Comparison of ENCODE assay signal across 17 mouse cellular contexts in genomic region chr1:88219054-88219453, GRCm38 (mm10). TPM values are rescaled to one million over a fixed set of nuclear protein-coding genes. Genes with fewer than 3 reads are reported as not detected.
A peak's percentile ranks its signal among the peaks of the same experiment; 100 is the strongest.
DNase-seq lines count a peak whose midpoint lies in the region; ATAC-seq lines count a peak whose summit lies in the region.
"Had no signal": no experiment of that assay in that cellular context is flagged by ENCODE, and none has a peak within 500 bp of the region (broad histone marks: within the 10 kb centered on the region; RNA-seq: fewer than 3 reads in every experiment).

No protein-coding gene starts in this region.

- no peak overlapping the region for H3K4me3 ChIP-seq in forebrain, embryonic 10.5 days
- H3K4me3 ChIP-seq in forebrain, embryonic 15.5 days, result no peak overlapping the region
- H3K4me3 ChIP-seq in intestine, embryonic 14.5 days (ENCODE audit: low read depth, low read length), result no peak overlapping the region
- H3K4me3 ChIP-seq in intestine, embryonic 16.5 days (ENCODE audit: low read length), result no peak overlapping the region
- no peak overlapping the region for H3K4me3 ChIP-seq in embryonic facial prominence, embryonic 14.5 days (ENCODE audit: low read depth, low read length)
- H3K4me3 ChIP-seq: embryonic facial prominence, embryonic 15.5 days; liver, embryonic 15.5 days had no signal

- H3K27me3 ChIP-seq in forebrain, embryonic 10.5 days (ENCODE audit: poor library complexity, severe bottlenecking), result no peaks in the 10 kb centered on the region
- no peaks in the 10 kb centered on the region for H3K27me3 ChIP-seq in forebrain, embryonic 15.5 days
- H3K27me3 ChIP-seq in intestine, embryonic 14.5 days (replicated peaks; ENCODE audit: control insufficient read depth, insufficient read depth, low read length), result no peaks in the 10 kb centered on the region
- H3K27me3 ChIP-seq in intestine, embryonic 16.5 days (replicated peaks; ENCODE audit: control insufficient read depth, insufficient read depth, low read length), result no peaks in the 10 kb centered on the region
- no peaks in the 10 kb centered on the region for H3K27me3 ChIP-seq in embryonic facial prominence, embryonic 14.5 days (replicated peaks; ENCODE audit: control insufficient read depth, insufficient read depth, low read length)
- H3K27me3 ChIP-seq: embryonic facial prominence, embryonic 15.5 days; liver, embryonic 15.5 days had no signal

- no peaks in the 10 kb centered on the region for H3K4me1 ChIP-seq in forebrain, embryonic 10.5 days
- H3K4me1 ChIP-seq in forebrain, embryonic 15.5 days, result no peaks in the 10 kb centered on the region
- no peaks in the 10 kb centered on the region for H3K4me1 ChIP-seq in intestine, embryonic 14.5 days (replicated peaks; ENCODE audit: control insufficient read depth, insufficient read depth, low read length)
- no peaks in the 10 kb centered on the region for H3K4me1 ChIP-seq in intestine, embryonic 16.5 days (ENCODE audit: control insufficient read depth, insufficient read depth, low read length)
- no peaks in the 10 kb centered on the region for H3K4me1 ChIP-seq in embryonic facial prominence, embryonic 14.5 days (ENCODE audit: control insufficient read depth, insufficient read depth, low read length)
- H3K4me1 ChIP-seq: embryonic facial prominence, embryonic 15.5 days; liver, embryonic 15.5 days had no signal

- H3K9ac ChIP-seq in forebrain, embryonic 15.5 days (replicated peaks), result no peak overlapping the region
- no peak overlapping the region for H3K9ac ChIP-seq in intestine, embryonic 14.5 days (ENCODE audit: low read length)
- no peak overlapping the region for H3K9ac ChIP-seq in intestine, embryonic 16.5 days (ENCODE audit: low read depth, low read length)
- no peak overlapping the region for H3K9ac ChIP-seq in embryonic facial prominence, embryonic 14.5 days (ENCODE audit: low read depth, low read length)
- H3K9ac ChIP-seq: embryonic facial prominence, embryonic 15.5 days; liver, embryonic 15.5 days had no signal

- peak; percentile 22 for DNase-seq in forebrain, embryonic 10.5 days (ENCODE audit: extremely low spot score, low spot score)
- DNase-seq in intestine, embryonic 14.5 days (ENCODE audit: low spot score), result peak; percentile 58
- DNase-seq in 416B (ENCODE audit: low read depth), result peak; percentile 10
- peak; percentile 12 for DNase-seq in embryonic facial prominence, embryonic 14.5 days (ENCODE audit: low spot score)
- no peak for DNase-seq in c-Kit-positive CD71-positive TER-119-positive erythroid progenitor cells, embryonic 14.5 days (ENCODE audit: low spot score)
- DNase-seq: cerebellum, postnatal 14 days; right cerebral cortex, adult 18-20 months had no signal

- WGBS in forebrain, embryonic 10.5 days, result 16% methylated on average over 1 of the region's 1 CpGs
- 20% methylated on average over 1 of the region's 1 CpGs for WGBS in forebrain, embryonic 15.5 days
- WGBS in intestine, embryonic 14.5 days, result 22% methylated on average over 1 of the region's 1 CpGs
- 17% methylated on average over 1 of the region's 1 CpGs for WGBS in intestine, embryonic 16.5 days
- 23% methylated on average over 1 of the region's 1 CpGs for WGBS in embryonic facial prominence, embryonic 14.5 days

- peaks cover 22% of the 10 kb centered on the region for H3K9me3 ChIP-seq in forebrain, embryonic 10.5 days
- peaks cover 34% of the 10 kb centered on the region for H3K9me3 ChIP-seq in forebrain, embryonic 15.5 days
- peaks cover 30% of the 10 kb centered on the region for H3K9me3 ChIP-seq in intestine, embryonic 14.5 days (ENCODE audit: control insufficient read depth, low read length)
- H3K9me3 ChIP-seq in intestine, embryonic 16.5 days (ENCODE audit: control insufficient read depth, low read length), result peaks cover 29% of the 10 kb centered on the region
- peaks cover 26% of the 10 kb centered on the region for H3K9me3 ChIP-seq in embryonic facial prominence, embryonic 14.5 days (ENCODE audit: control insufficient read depth, low read length)

- H3K27ac ChIP-seq in forebrain, embryonic 10.5 days, result no peak overlapping the region
- no peak overlapping the region for H3K27ac ChIP-seq in forebrain, embryonic 15.5 days (replicated peaks)
- H3K27ac ChIP-seq in intestine, embryonic 14.5 days (ENCODE audit: low read depth), result no peak overlapping the region
- H3K27ac ChIP-seq in intestine, embryonic 16.5 days (ENCODE audit: low read length), result no peak overlapping the region
- H3K27ac ChIP-seq in embryonic facial prominence, embryonic 14.5 days (replicated peaks; ENCODE audit: low read depth, low read length), result no peak overlapping the region
- H3K27ac ChIP-seq: embryonic facial prominence, embryonic 15.5 days; kidney, postnatal 0 days; liver, embryonic 15.5 days had no signal

- no peak for ATAC-seq in forebrain, embryonic 15.5 days (replicated peaks)
- no peak for ATAC-seq in intestine, embryonic 14.5 days (replicated peaks; ENCODE audit: low FRiP score, low TSS enrichment, low read depth)
- ATAC-seq in intestine, embryonic 16.5 days, result no peak
- ATAC-seq in embryonic facial prominence, embryonic 14.5 days (ENCODE audit: low read depth), result no peak
- ATAC-seq in monocyte, adult 5-6 weeks (replicated peaks; ENCODE audit: insufficient number of reproducible peaks, low FRiP score, low TSS enrichment, poor library complexity, severe bottlenecking), result no peak

- H3K4me2 ChIP-seq in forebrain, embryonic 15.5 days (replicated peaks), result no peak overlapping the region
- H3K4me2 ChIP-seq in intestine, embryonic 14.5 days (ENCODE audit: low read length), result no peak overlapping the region
- H3K4me2 ChIP-seq in intestine, embryonic 16.5 days (ENCODE audit: low read depth, low read length), result no peak overlapping the region
- no peak overlapping the region for H3K4me2 ChIP-seq in embryonic facial prominence, embryonic 14.5 days (ENCODE audit: low read depth, low read length)
- H3K4me2 ChIP-seq: embryonic facial prominence, embryonic 15.5 days; liver, embryonic 15.5 days had no signal

- H3K36me3 ChIP-seq in forebrain, embryonic 10.5 days (replicated peaks), result no peaks in the 10 kb centered on the region
- no peaks in the 10 kb centered on the region for H3K36me3 ChIP-seq in forebrain, embryonic 15.5 days
- H3K36me3 ChIP-seq in intestine, embryonic 14.5 days (ENCODE audit: control insufficient read depth, insufficient read depth, low read length), result no peaks in the 10 kb centered on the region
- H3K36me3 ChIP-seq in intestine, embryonic 16.5 days (ENCODE audit: control insufficient read depth, insufficient read depth, low read length), result no peaks in the 10 kb centered on the region
- H3K36me3 ChIP-seq in embryonic facial prominence, embryonic 14.5 days (ENCODE audit: control insufficient read depth, insufficient read depth, low read length), result no peaks in the 10 kb centered on the region
- H3K36me3 ChIP-seq: embryonic facial prominence, embryonic 15.5 days; liver, embryonic 15.5 days had no signal

RNA-seq across cellular contexts. Expression of gene Ugt1a1, which starts 7.3 kb away (rescaled TPM):
- 0.07 TPM in 1 of 2 replicates, not detected in the other for polyA plus RNA-seq in forebrain, embryonic 10.5 days (2016; fragmentation: Nextera tagmentation; extraction: Ambion mirVana)
- not detected in 2 replicates for polyA plus RNA-seq in forebrain, embryonic 15.5 days (2015; fragmentation: Nextera tagmentation; extraction: Ambion mirVana)
- 1.9 and 3.3 TPM in 2 replicates for polyA plus RNA-seq in intestine, embryonic 14.5 days (2014; fragmentation: Nextera tagmentation; extraction: Ambion mirVana)
- 55.9 and 79.1 TPM in 2 replicates for polyA plus RNA-seq in intestine, embryonic 16.5 days (2015; fragmentation: Nextera tagmentation; extraction: Ambion mirVana)
- polyA plus RNA-seq in embryonic facial prominence, embryonic 14.5 days (2014; fragmentation: Nextera tagmentation; extraction: Ambion mirVana), result 0.93 and 1.6 TPM in 2 replicates
- 0.57 to 0.68 TPM (median 0.64 TPM) in 3 replicates for total RNA-seq in monocyte, adult 5-6 weeks (2017)
- total RNA-seq: heart, postnatal 14 days had no signal

RNA-seq across cellular contexts. Expression of gene Mroh2a, which starts 7.7 kb away (rescaled TPM):
- 1.3 and 1.4 TPM in 2 replicates for polyA plus RNA-seq in forebrain, embryonic 10.5 days (2016; fragmentation: Nextera tagmentation; extraction: Ambion mirVana)
- polyA plus RNA-seq in forebrain, embryonic 15.5 days (2015; fragmentation: Nextera tagmentation; extraction: Ambion mirVana), result 0.73 and 0.88 TPM in 2 replicates
- 1.1 and 2.8 TPM in 2 replicates for polyA plus RNA-seq in intestine, embryonic 14.5 days (2014; fragmentation: Nextera tagmentation; extraction: Ambion mirVana)
- polyA plus RNA-seq in intestine, embryonic 16.5 days (2015; fragmentation: Nextera tagmentation; extraction: Ambion mirVana), result 0.76 and 0.88 TPM in 2 replicates
- 1.7 and 2.2 TPM in 2 replicates for polyA plus RNA-seq in embryonic facial prominence, embryonic 14.5 days (2014; fragmentation: Nextera tagmentation; extraction: Ambion mirVana)
- 0.38 to 2.2 TPM (median 1.2 TPM) in 3 replicates for total RNA-seq in monocyte, adult 5-6 weeks (2017)

RNA-seq across cellular contexts. Expression of gene Dnajb3, which starts 13.5 kb away (rescaled TPM):
- 8.5 and 9.5 TPM in 2 replicates for polyA plus RNA-seq in forebrain, embryonic 10.5 days (2016; fragmentation: Nextera tagmentation; extraction: Ambion mirVana)
- polyA plus RNA-seq in forebrain, embryonic 15.5 days (2015; fragmentation: Nextera tagmentation; extraction: Ambion mirVana), result 13.7 TPM in 2 replicates
- polyA plus RNA-seq in intestine, embryonic 14.5 days (2014; fragmentation: Nextera tagmentation; extraction: Ambion mirVana), result 8.0 and 9.8 TPM in 2 replicates
- polyA plus RNA-seq in intestine, embryonic 16.5 days (2015; fragmentation: Nextera tagmentation; extraction: Ambion mirVana), result 5.7 and 8.0 TPM in 2 replicates
- 8.7 and 11.9 TPM in 2 replicates for polyA plus RNA-seq in embryonic facial prominence, embryonic 14.5 days (2014; fragmentation: Nextera tagmentation; extraction: Ambion mirVana)
- total RNA-seq in monocyte, adult 5-6 weeks (2017), result not detected in 3 replicates
- total RNA-seq: megakaryocyte, adult 5-6 weeks; neutrophil, adult 5-6 weeks had no signal

RNA-seq across cellular contexts. Expression of gene Ugt1a2, which starts 18.7 kb away (rescaled TPM):
- 0.07 TPM in 1 of 2 replicates, not detected in the other for polyA plus RNA-seq in forebrain, embryonic 10.5 days (2016; fragmentation: Nextera tagmentation; extraction: Ambion mirVana)
- polyA plus RNA-seq in forebrain, embryonic 15.5 days (2015; fragmentation: Nextera tagmentation; extraction: Ambion mirVana), result not detected in 2 replicates
- polyA plus RNA-seq in intestine, embryonic 14.5 days (2014; fragmentation: Nextera tagmentation; extraction: Ambion mirVana), result 0.08 and 0.16 TPM in 2 replicates
- 0.37 TPM in 1 of 2 replicates, not detected in the other for polyA plus RNA-seq in intestine, embryonic 16.5 days (2015; fragmentation: Nextera tagmentation; extraction: Ambion mirVana)
- polyA plus RNA-seq in embryonic facial prominence, embryonic 14.5 days (2014; fragmentation: Nextera tagmentation; extraction: Ambion mirVana), result 0.22 TPM in 1 of 2 replicates, not detected in the other
- total RNA-seq in monocyte, adult 5-6 weeks (2017), result 1.4 to 1.8 TPM in 2 of 3 replicates, not detected in the other
- total RNA-seq: heart, postnatal 14 days; left cerebral cortex, postnatal 14 days had no signal
- polyA plus RNA-seq: embryonic facial prominence, embryonic 15.5 days had no signal

RNA-seq across cellular contexts. Expression of gene Ugt1a5, which starts 53.2 kb away (rescaled TPM):
- polyA plus RNA-seq in forebrain, embryonic 10.5 days (2016; fragmentation: Nextera tagmentation; extraction: Ambion mirVana), result not detected in 2 replicates
- not detected in 2 replicates for polyA plus RNA-seq in forebrain, embryonic 15.5 days (2015; fragmentation: Nextera tagmentation; extraction: Ambion mirVana)
- polyA plus RNA-seq in intestine, embryonic 14.5 days (2014; fragmentation: Nextera tagmentation; extraction: Ambion mirVana), result 0.08 TPM in 1 of 2 replicates, not detected in the other
- not detected in 2 replicates for polyA plus RNA-seq in intestine, embryonic 16.5 days (2015; fragmentation: Nextera tagmentation; extraction: Ambion mirVana)
- polyA plus RNA-seq in embryonic facial prominence, embryonic 14.5 days (2014; fragmentation: Nextera tagmentation; extraction: Ambion mirVana), result not detected in 2 replicates
- total RNA-seq in monocyte, adult 5-6 weeks (2017), result 1.5 to 2.3 TPM in 2 of 3 replicates, not detected in the other
- polyA plus RNA-seq: embryonic facial prominence, embryonic 15.5 days; kidney, postnatal 0 days; liver, embryonic 15.5 days had no signal

Comparison
In these comparisons a context has a peak if more than half of its experiments do, and no peak if none do; other contexts are left out.
1. RNA of gene Ugt1a1, which starts 7.3 kb away (polyA plus RNA-seq): 55.9 to 79.1 TPM in intestine, embryonic 16.5 days; 1.9 to 3.3 TPM in intestine, embryonic 14.5 days, 0.93 to 1.6 TPM in embryonic facial prominence, embryonic 14.5 days, 0.07 TPM in forebrain, embryonic 10.5 days and not detected in forebrain, embryonic 15.5 days; every median in the first group is over 10 times any median in the second.